Mouse (Mus musculus) forebrain, embryonic 14.5 days (tissue): ENCODE results near the gene Lrrc61. TPM values are rescaled to one million over a fixed set of nuclear protein-coding genes. Genes with fewer than 3 reads are reported as not detected.

ENCODE experiments used
- ATAC-seq: fragments of 200-750 bp; cut with Nextera tagmentation; 2 replicates; pipeline ENCODE4 v1.8.0; 2017; ENCODE audit warnings: mild to moderate bottlenecking, moderate library complexity
- DNase-seq: peaks from one replicate; pipeline ENCODE4 v3.0.0-alpha.2; 2015; ENCODE audit warnings: low spot score
- H3K27ac ChIP-seq: fragments of 300-500 bp; sonication (generic); 2 replicates; pipeline ENCODE4 v1.5.1; 2014; ENCODE audit warnings: low read depth, mild to moderate bottlenecking, control low read depth, low read length, moderate library complexity
- H3K27me3 ChIP-seq: fragments of 300-500 bp; sonication (generic); replicated peaks from 2 replicates; pipeline ENCODE4 v1.6.1; 2014; ENCODE audit warnings: low read length, control low read depth, mixed read lengths; ENCODE audit not compliant: control insufficient read depth, insufficient read depth
- H3K36me3 ChIP-seq: fragments of 300-500 bp; sonication (generic); 2 replicates; pipeline ENCODE4 v1.6.1; 2014; ENCODE audit warnings: low read length, control low read depth; ENCODE audit not compliant: control insufficient read depth, insufficient read depth
- H3K4me1 ChIP-seq: fragments of 300-500 bp; sonication (generic); 2 replicates; pipeline ENCODE4 v1.6.1; 2014; ENCODE audit warnings: antibody characterized with exemption, low read length, control low read depth; ENCODE audit not compliant: control insufficient read depth, insufficient read depth
- H3K4me2 ChIP-seq: fragments of 300-500 bp; sonication (generic); 2 replicates; pipeline ENCODE4 v1.6.1; 2014; ENCODE audit warnings: mild to moderate bottlenecking, control low read depth, low read length
- H3K4me3 ChIP-seq: fragments of 300-500 bp; sonication (generic); 2 replicates; pipeline ENCODE4 v1.5.1; 2014; ENCODE audit warnings: low read depth, low read length, control low read depth
- H3K9ac ChIP-seq: fragments of 300-500 bp; sonication (generic); 2 replicates; pipeline ENCODE4 v1.6.1; 2014; ENCODE audit warnings: mild to moderate bottlenecking, low read length, control low read depth, moderate library complexity
- H3K9me3 ChIP-seq: fragments of 300-500 bp; sonication (generic); replicated peaks from 2 replicates; pipeline ENCODE4 v1.6.1; 2016; ENCODE audit warnings: low read length, control low read depth, mixed read lengths; ENCODE audit not compliant: control insufficient read depth
- WGBS: fragments of 180-500 bp; shearing (Covaris S2); extraction: QIAGEN DNeasy Blood & Tissue Kit; methylation state at CpG from one replicate; pipeline ENCODE4 v1.1.7; 2014; 5-methylcytosine and 5-hydroxymethylcytosine counted together
- polyA plus RNA-seq: library from polyadenylated mRNA; unstranded; fragments of >200 nt; fragmentation: Nextera tagmentation; extraction: Ambion mirVana; gene quantifications from 2 replicates; pipeline ENCODE4 v1.2.1, GENCODE M21; 2014

The Lrrc61 gene
- polyA plus RNA-seq, 1 experiment from 2014 or later: 10.7 TPM

DNA sequence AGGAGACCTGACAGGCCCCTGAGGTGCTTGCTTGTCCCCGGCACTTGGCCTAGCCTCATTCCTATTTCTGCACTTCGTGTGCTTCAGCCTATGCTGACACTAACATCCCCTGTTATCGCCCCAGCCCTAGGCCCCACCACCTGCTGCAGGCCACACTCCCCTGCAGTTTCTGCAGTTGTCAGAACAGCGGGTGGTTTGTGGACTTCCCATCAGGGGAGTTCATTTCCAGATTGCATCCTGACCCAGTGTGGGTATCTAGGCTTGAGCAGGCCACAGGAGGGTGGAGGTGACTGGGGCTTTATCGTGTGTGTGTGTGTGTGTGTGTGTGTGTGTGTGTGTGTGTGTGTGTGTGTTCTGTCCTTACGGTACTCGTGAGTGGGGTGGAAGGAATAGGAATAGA, 54.9 kb downstream of the Lrrc61 start:
- H3K36me3 ChIP-seq: peaks cover 13% of the 10 kb centered on the region
- no peaks in the 10 kb centered on the region for H3K9me3 ChIP-seq
- no peak overlapping the region for H3K27ac ChIP-seq
- H3K27me3 ChIP-seq: no peaks in the 10 kb centered on the region
- ATAC-seq: no peak
- no peak overlapping the region for H3K4me3 ChIP-seq
- H3K4me2 ChIP-seq: no peak overlapping the region
- WGBS: 64% methylated on average over 7 of the region's 7 CpGs
- no peak overlapping the region for H3K9ac ChIP-seq
- H3K4me1 ChIP-seq: no peaks in the 10 kb centered on the region
- DNase-seq: no peak

DNA sequence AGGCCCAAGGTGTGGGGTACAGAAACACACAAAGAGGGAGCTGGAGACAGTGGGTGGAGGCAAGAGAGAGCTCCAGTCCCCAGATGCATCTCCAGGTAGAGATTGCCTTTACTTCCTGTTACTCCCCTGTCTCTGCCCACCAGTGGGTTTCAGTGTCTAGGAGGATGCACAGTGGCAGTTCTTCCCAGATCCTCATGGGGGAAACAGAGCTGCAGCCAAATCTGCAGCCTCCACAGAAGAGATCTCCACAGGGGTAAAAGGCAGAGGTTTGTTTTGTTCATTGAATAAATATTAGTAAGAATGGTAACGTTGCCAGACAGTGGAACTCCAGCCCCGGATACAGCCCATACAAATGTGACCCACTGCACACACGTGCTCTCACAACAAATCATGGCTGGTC, 56.1 kb downstream of the Lrrc61 start:
- H3K36me3 ChIP-seq: peaks cover 15% of the 10 kb centered on the region
- WGBS: 88% methylated on average over 3 of the region's 3 CpGs
- no peaks in the 10 kb centered on the region for H3K4me1 ChIP-seq
- no peak overlapping the region for H3K4me2 ChIP-seq
- no peak overlapping the region for H3K9ac ChIP-seq
- DNase-seq (no peak), ATAC-seq (no peak)
- H3K9me3 ChIP-seq: no peaks in the 10 kb centered on the region
- H3K4me3 ChIP-seq: no peak overlapping the region
- H3K27ac ChIP-seq: no peak overlapping the region
- no peaks in the 10 kb centered on the region for H3K27me3 ChIP-seq

DNA sequence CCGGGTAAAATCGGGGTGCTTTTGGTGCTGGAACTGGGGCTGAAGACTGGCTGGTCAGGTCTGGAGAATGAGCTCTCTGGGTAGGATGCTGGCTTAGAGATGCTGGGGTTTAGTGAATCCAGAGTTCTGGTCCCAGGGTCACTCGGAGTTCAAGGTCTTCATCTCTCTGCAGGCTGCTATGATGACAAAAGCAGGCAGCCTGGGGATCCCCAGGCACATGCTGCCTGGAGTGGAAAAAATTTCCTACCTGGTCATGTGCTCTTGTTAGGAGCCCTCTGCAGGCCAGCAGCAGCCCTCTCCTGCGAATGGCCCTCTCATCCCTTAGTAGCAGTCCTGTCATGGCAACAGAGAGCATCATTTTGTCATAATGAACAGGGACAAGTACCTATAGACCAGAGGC, 58.9 kb downstream of the Lrrc61 start:
- 88% methylated on average over 4 of the region's 4 CpGs for WGBS
- Histone ChIP-seq H3K4me2 (no peak overlapping the region), H3K9ac (no peak overlapping the region), H3K36me3 (peaks cover 20% of the 10 kb centered on the region), H3K4me1 (no peaks in the 10 kb centered on the region), H3K27ac (no peak overlapping the region), H3K9me3 (no peaks in the 10 kb centered on the region), H3K27me3 (no peaks in the 10 kb centered on the region), H3K4me3 (no peak overlapping the region)
- DNase-seq (no peak), ATAC-seq (no peak)

DNA sequence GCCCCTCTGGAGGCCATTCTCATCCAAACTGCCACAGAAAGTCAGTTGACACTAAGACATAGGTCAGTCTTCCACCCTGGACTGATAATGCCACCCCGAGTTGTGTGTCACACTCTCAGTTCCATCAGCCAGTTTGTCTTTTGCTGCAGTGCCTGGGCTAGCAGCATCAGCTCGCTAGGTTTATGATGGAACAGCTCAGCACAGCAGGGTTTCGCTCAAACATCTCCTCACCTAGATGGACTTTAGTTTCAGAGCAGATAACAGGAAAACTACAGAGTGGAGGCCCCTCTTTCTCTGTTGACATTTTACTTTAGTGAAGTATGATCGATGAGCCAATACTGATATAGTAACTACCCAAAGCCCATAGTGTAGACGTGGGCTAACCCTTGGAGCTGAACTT, 60.2 kb downstream of the Lrrc61 start:
- 94% methylated on average over 5 of the region's 5 CpGs for WGBS
- no peak overlapping the region for H3K4me2 ChIP-seq
- DNase-seq (no peak), ATAC-seq (no peak)
- H3K27me3 ChIP-seq: no peaks in the 10 kb centered on the region
- H3K4me1 ChIP-seq: no peaks in the 10 kb centered on the region
- H3K36me3 ChIP-seq: peaks cover 28% of the 10 kb centered on the region
- H3K9ac ChIP-seq: no peak overlapping the region
- no peak overlapping the region for H3K27ac ChIP-seq
- H3K4me3 ChIP-seq: no peak overlapping the region
- no peaks in the 10 kb centered on the region for H3K9me3 ChIP-seq

DNA sequence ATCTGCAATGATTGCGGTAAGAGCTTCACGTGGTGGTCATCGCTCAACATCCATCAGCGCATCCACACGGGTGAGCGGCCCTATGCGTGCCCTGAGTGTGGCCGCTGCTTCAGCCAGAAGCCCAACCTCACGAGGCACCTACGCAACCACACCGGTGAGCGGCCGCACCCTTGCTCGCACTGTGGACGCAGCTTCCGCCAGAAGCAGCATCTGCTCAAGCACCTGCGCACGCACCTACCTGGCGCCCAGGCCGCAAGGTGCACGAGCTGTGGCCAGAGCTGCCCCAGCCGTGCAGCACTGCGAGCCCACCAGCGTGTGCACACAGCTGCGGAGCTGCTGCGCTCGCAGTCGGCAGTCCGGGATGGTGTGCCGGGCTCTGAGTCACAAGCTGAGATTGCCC, 65.4 kb downstream of the Lrrc61 start:
- H3K9me3 ChIP-seq: no peaks in the 10 kb centered on the region
- 95% methylated on average over 30 of the region's 30 CpGs for WGBS
- H3K4me1 ChIP-seq: no peaks in the 10 kb centered on the region
- ATAC-seq (no peak), DNase-seq (no peak)
- no peaks in the 10 kb centered on the region for H3K27me3 ChIP-seq
- no peak overlapping the region for H3K4me3 ChIP-seq
- H3K36me3 ChIP-seq: peaks cover 34% of the 10 kb centered on the region
- H3K9ac ChIP-seq: no peak overlapping the region
- H3K27ac ChIP-seq: no peak overlapping the region
- no peak overlapping the region for H3K4me2 ChIP-seq

Other genes with a start within 250 kb of the Lrrc61 start
- 17.1 and 25.0 TPM in 2 replicates for gene Krba1, start 159.2 kb upstream of the Lrrc61 start, polyA plus RNA-seq
- 27.1 and 29.9 TPM in 2 replicates for gene Zfp467, start 109.0 kb upstream of the Lrrc61 start, polyA plus RNA-seq
- 0.06 and 0.48 TPM in 2 replicates for gene Sspo, start 106.6 kb upstream of the Lrrc61 start, polyA plus RNA-seq
- gene Atp6v0e2, start 17.2 kb upstream of the Lrrc61 start, polyA plus RNA-seq: 152 and 161 TPM in 2 replicates
- gene Rarres2, start 18.0 kb downstream of the Lrrc61 start, polyA plus RNA-seq: 4.0 and 5.3 TPM in 2 replicates
- not detected in 2 replicates for gene Gm45021, start 34.8 kb downstream of the Lrrc61 start, polyA plus RNA-seq
- 27.3 and 34.3 TPM in 2 replicates for gene Repin1, start 39.1 kb downstream of the Lrrc61 start, polyA plus RNA-seq
- gene Gm44965, start 39.1 kb downstream of the Lrrc61 start, polyA plus RNA-seq: not detected in 2 replicates
- 16.7 and 17.4 TPM in 2 replicates for gene Zfp775, start 47.3 kb downstream of the Lrrc61 start, polyA plus RNA-seq
- gene AI854703, start 72.0 kb downstream of the Lrrc61 start, polyA plus RNA-seq: 8.2 and 9.7 TPM in 2 replicates
- 0.15 and 0.17 TPM in 2 replicates for gene Gimap8, start 92.4 kb downstream of the Lrrc61 start, polyA plus RNA-seq
- gene Gimap9, start 121.3 kb downstream of the Lrrc61 start, polyA plus RNA-seq: 1.5 and 2.2 TPM in 2 replicates
- 1.2 and 1.9 TPM in 2 replicates for gene Gimap4, start 129.8 kb downstream of the Lrrc61 start, polyA plus RNA-seq
- 7.2 and 8.3 TPM in 2 replicates for gene Gimap6, start 153.4 kb downstream of the Lrrc61 start, polyA plus RNA-seq
- 0.84 TPM in 1 of 2 replicates, not detected in the other for gene Gm28053, start 163.8 kb downstream of the Lrrc61 start, polyA plus RNA-seq
- not detected in 2 replicates for gene Gimap7, start 163.8 kb downstream of the Lrrc61 start, polyA plus RNA-seq
- gene Gimap1, start 184.3 kb downstream of the Lrrc61 start, polyA plus RNA-seq: 4.1 and 4.5 TPM in 2 replicates
- gene Gimap5, start 191.4 kb downstream of the Lrrc61 start, polyA plus RNA-seq: 0.96 and 1.5 TPM in 2 replicates
- not detected in 2 replicates for gene Gimap3, start 216.1 kb downstream of the Lrrc61 start, polyA plus RNA-seq